ENCODE assay signal across 14 mouse cellular contexts in the genomic region with DNA sequence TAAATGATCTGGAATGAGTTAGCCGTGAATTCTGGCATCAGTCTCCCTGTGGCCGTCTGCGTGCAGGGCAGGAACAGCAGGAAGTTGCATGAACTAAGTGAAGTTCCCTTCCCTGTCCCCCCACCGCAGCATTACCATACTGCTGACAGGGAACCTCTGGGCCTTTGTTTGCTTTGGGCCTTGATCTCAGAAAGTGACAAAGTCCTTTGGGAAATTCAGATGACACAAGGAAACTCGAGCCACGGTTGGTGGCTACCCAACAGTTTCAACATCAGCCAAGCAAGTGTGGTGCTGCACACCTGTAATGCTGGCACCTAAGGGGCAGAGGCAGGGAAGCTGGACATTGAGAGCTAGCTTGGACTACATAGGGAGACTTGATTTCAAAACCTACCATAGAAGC. TPM values are rescaled to one million over a fixed set of nuclear protein-coding genes. Genes with fewer than 3 reads are reported as not detected.
DNase-seq lines count a peak whose midpoint lies in the region; ATAC-seq lines count a peak whose summit lies in the region.
"Had no signal": no experiment of that assay in that cellular context is flagged by ENCODE, and none has a peak within 500 bp of the region (broad histone marks: within the 10 kb centered on the region; RNA-seq: fewer than 3 reads in every experiment).

No protein-coding gene starts in this region.

- 0 out of 2 replicates have a peak overlapping the region, but pooled peaks have one; percentile 1 for H3K9ac ChIP-seq in embryonic facial prominence, embryonic 13.5 days
- no peak overlapping the region for H3K9ac ChIP-seq in liver, embryonic 16.5 days (ENCODE audit: low read depth, low read length)
- H3K9ac ChIP-seq in hindbrain, embryonic 14.5 days, result no peak overlapping the region
- H3K9ac ChIP-seq: midbrain, embryonic 12.5 days had no signal

- H3K36me3 ChIP-seq in embryonic facial prominence, embryonic 13.5 days, result no peaks in the 10 kb centered on the region
- no peaks in the 10 kb centered on the region for H3K36me3 ChIP-seq in embryonic facial prominence, embryonic 10.5 days (replicated peaks)
- no peaks in the 10 kb centered on the region for H3K36me3 ChIP-seq in liver, embryonic 16.5 days (ENCODE audit: control insufficient read depth, insufficient read depth)
- H3K36me3 ChIP-seq in hindbrain, embryonic 14.5 days (replicated peaks; ENCODE audit: control insufficient read depth, insufficient read depth), result no peaks in the 10 kb centered on the region
- H3K36me3 ChIP-seq: midbrain, embryonic 12.5 days had no signal

- peaks cover 9% of the 10 kb centered on the region; the same call in 1 of the 2 replicates for H3K4me1 ChIP-seq in embryonic facial prominence, embryonic 13.5 days
- H3K4me1 ChIP-seq in embryonic facial prominence, embryonic 10.5 days, result peaks cover 9% of the 10 kb centered on the region
- H3K4me1 ChIP-seq in liver, embryonic 16.5 days (ENCODE audit: control insufficient read depth, low read depth, low read length), result peaks cover 8% of the 10 kb centered on the region
- no peaks in the 10 kb centered on the region for H3K4me1 ChIP-seq in hindbrain, embryonic 14.5 days (replicated peaks; ENCODE audit: control insufficient read depth, insufficient read depth, low read length)
- H3K4me1 ChIP-seq: midbrain, embryonic 12.5 days had no signal

- H3K4me3 ChIP-seq in embryonic facial prominence, embryonic 13.5 days, result no peak overlapping the region
- no peak overlapping the region for H3K4me3 ChIP-seq in embryonic facial prominence, embryonic 10.5 days
- peak overlapping the region; percentile 33 for H3K4me3 ChIP-seq in liver, embryonic 16.5 days (ENCODE audit: low read depth, low read length)
- H3K4me3 ChIP-seq in hindbrain, embryonic 14.5 days (replicated peaks; ENCODE audit: low read length), result no peak overlapping the region
- H3K4me3 ChIP-seq: midbrain, embryonic 12.5 days had no signal

- ATAC-seq in embryonic facial prominence, embryonic 13.5 days (ENCODE audit: insufficient number of reproducible peaks, insufficient read depth, low FRiP score, low TSS enrichment, low read depth), result no peak
- peak; percentile 81 for ATAC-seq in liver, embryonic 16.5 days (ENCODE audit: low read depth)
- no peak for ATAC-seq in CD4-positive, CD25-positive, alpha-beta regulatory T cell, adult 4 months
- ATAC-seq in hindbrain, embryonic 14.5 days (ENCODE audit: low FRiP score), result no peak

- H3K27ac ChIP-seq in embryonic facial prominence, embryonic 13.5 days, result no peak overlapping the region
- H3K27ac ChIP-seq in embryonic facial prominence, embryonic 10.5 days (replicated peaks), result no peak overlapping the region
- peak overlapping the region; percentile 78 for H3K27ac ChIP-seq in liver, embryonic 16.5 days (ENCODE audit: low read length)
- no peak overlapping the region for H3K27ac ChIP-seq in hindbrain, embryonic 14.5 days
- H3K27ac ChIP-seq: kidney, postnatal 0 days; midbrain, embryonic 12.5 days had no signal

- H3K9me3 ChIP-seq in embryonic facial prominence, embryonic 13.5 days, result no peaks in the 10 kb centered on the region
- no peaks in the 10 kb centered on the region for H3K9me3 ChIP-seq in embryonic facial prominence, embryonic 10.5 days
- H3K9me3 ChIP-seq in liver, embryonic 16.5 days (replicated peaks; ENCODE audit: control insufficient read depth, low read length), result no peaks in the 10 kb centered on the region
- no peaks in the 10 kb centered on the region for H3K9me3 ChIP-seq in hindbrain, embryonic 14.5 days (ENCODE audit: control insufficient read depth, low read length)
- H3K9me3 ChIP-seq: midbrain, embryonic 12.5 days had no signal

- WGBS in embryonic facial prominence, embryonic 13.5 days, result 27% methylated on average over 6 of the region's 6 CpGs
- WGBS in embryonic facial prominence, embryonic 10.5 days, result 37% methylated on average over 6 of the region's 6 CpGs
- WGBS in liver, embryonic 16.5 days (ENCODE audit: insufficient replicate concordance), result 7% methylated on average over 6 of the region's 6 CpGs
- 50% methylated on average over 6 of the region's 6 CpGs for WGBS in hindbrain, embryonic 14.5 days

- no peak for DNase-seq in embryonic facial prominence, embryonic 10.5 days (ENCODE audit: low spot score)
- DNase-seq in thymus, postnatal 14 days, result peak; percentile 28
- no peak for DNase-seq in thymus, postnatal 0 days (ENCODE audit: low spot score)
- no peak for DNase-seq in ovary, postnatal 10 days (ENCODE audit: low spot score)
- no peak for DNase-seq in hindbrain, embryonic 14.5 days (ENCODE audit: low spot score)
- DNase-seq: adrenal gland, adult 8-10 months; heart, postnatal 36 days; right cerebral cortex, postnatal 25 days; thymus, adult 2 months had no signal

- no peaks in the 10 kb centered on the region for H3K27me3 ChIP-seq in embryonic facial prominence, embryonic 13.5 days
- no peaks in the 10 kb centered on the region for H3K27me3 ChIP-seq in embryonic facial prominence, embryonic 10.5 days (replicated peaks; ENCODE audit: low read depth, poor library complexity, severe bottlenecking)
- H3K27me3 ChIP-seq in liver, embryonic 16.5 days (ENCODE audit: control insufficient read depth, insufficient read depth, low read depth, low read length), result no peaks in the 10 kb centered on the region
- no peaks in the 10 kb centered on the region for H3K27me3 ChIP-seq in hindbrain, embryonic 14.5 days (ENCODE audit: control insufficient read depth, insufficient read depth, low read length)
- H3K27me3 ChIP-seq: midbrain, embryonic 12.5 days had no signal

- H3K4me2 ChIP-seq in embryonic facial prominence, embryonic 13.5 days, result no peak overlapping the region
- peak overlapping the region; percentile 44 for H3K4me2 ChIP-seq in liver, embryonic 16.5 days (ENCODE audit: low read depth, low read length)
- no peak overlapping the region for H3K4me2 ChIP-seq in hindbrain, embryonic 14.5 days (replicated peaks)
- H3K4me2 ChIP-seq: midbrain, embryonic 12.5 days had no signal

RNA-seq across cellular contexts. Expression of gene Mapk3, which starts 12.6 kb away (rescaled TPM):
- 56.7 and 56.9 TPM in 2 replicates for polyA plus RNA-seq in embryonic facial prominence, embryonic 13.5 days (2015; fragmentation: Nextera tagmentation; extraction: Ambion mirVana)
- polyA plus RNA-seq in embryonic facial prominence, embryonic 10.5 days (2016; fragmentation: Nextera tagmentation; extraction: Ambion mirVana), result 51.9 and 57.2 TPM in 2 replicates
- 35.6 and 37.4 TPM in 2 replicates for polyA plus RNA-seq in thymus, postnatal 0 days (2015; fragmentation: Nextera tagmentation; extraction: Ambion mirVana)
- 19.6 and 22.3 TPM in 2 replicates for polyA plus RNA-seq in liver, embryonic 16.5 days (2015; fragmentation: Nextera tagmentation; extraction: Ambion mirVana)
- polyA plus RNA-seq in CD4-positive, CD25-positive, alpha-beta regulatory T cell, adult 4 months (2017; shearing (Covaris generic)), result 10 to 100 TPM; 16.9 to 17.8 TPM
- 96.5 and 97.0 TPM in 2 replicates for polyA plus RNA-seq in hindbrain, embryonic 14.5 days (2014; fragmentation: Nextera tagmentation; extraction: Ambion mirVana)

RNA-seq across cellular contexts. Expression of gene Gdpd3, which starts 19.3 kb away (rescaled TPM):
- 1.6 and 3.1 TPM in 2 replicates for polyA plus RNA-seq in embryonic facial prominence, embryonic 13.5 days (2015; fragmentation: Nextera tagmentation; extraction: Ambion mirVana)
- 0.96 and 1.8 TPM in 2 replicates for polyA plus RNA-seq in embryonic facial prominence, embryonic 10.5 days (2016; fragmentation: Nextera tagmentation; extraction: Ambion mirVana)
- polyA plus RNA-seq in thymus, postnatal 0 days (2015; fragmentation: Nextera tagmentation; extraction: Ambion mirVana), result 1.6 TPM in 2 replicates
- polyA plus RNA-seq in liver, embryonic 16.5 days (2015; fragmentation: Nextera tagmentation; extraction: Ambion mirVana), result 0.36 and 0.55 TPM in 2 replicates
- polyA plus RNA-seq in CD4-positive, CD25-positive, alpha-beta regulatory T cell, adult 4 months (2017; shearing (Covaris generic)), result 10 to 100 TPM; 13.9 to 17.4 TPM
- 1.0 and 1.8 TPM in 2 replicates for polyA plus RNA-seq in hindbrain, embryonic 14.5 days (2014; fragmentation: Nextera tagmentation; extraction: Ambion mirVana)

RNA-seq across cellular contexts. Expression of gene Ypel3, which starts 30.0 kb away (rescaled TPM):
- 104 and 112 TPM in 2 replicates for polyA plus RNA-seq in embryonic facial prominence, embryonic 13.5 days (2015; fragmentation: Nextera tagmentation; extraction: Ambion mirVana)
- 51.1 and 64.4 TPM in 2 replicates for polyA plus RNA-seq in embryonic facial prominence, embryonic 10.5 days (2016; fragmentation: Nextera tagmentation; extraction: Ambion mirVana)
- polyA plus RNA-seq in thymus, postnatal 0 days (2015; fragmentation: Nextera tagmentation; extraction: Ambion mirVana), result 153 and 180 TPM in 2 replicates
- 102 and 119 TPM in 2 replicates for polyA plus RNA-seq in liver, embryonic 16.5 days (2015; fragmentation: Nextera tagmentation; extraction: Ambion mirVana)
- polyA plus RNA-seq in CD4-positive, CD25-positive, alpha-beta regulatory T cell, adult 4 months (2017; shearing (Covaris generic)), result 10 to 100 TPM; 58.4 to 83.8 TPM
- 206 and 218 TPM in 2 replicates for polyA plus RNA-seq in hindbrain, embryonic 14.5 days (2014; fragmentation: Nextera tagmentation; extraction: Ambion mirVana)

RNA-seq across cellular contexts. Expression of gene Tbx6, which starts 34.5 kb away (rescaled TPM):
- polyA plus RNA-seq in embryonic facial prominence, embryonic 13.5 days (2015; fragmentation: Nextera tagmentation; extraction: Ambion mirVana), result 0.27 and 0.59 TPM in 2 replicates
- 0.36 and 0.60 TPM in 2 replicates for polyA plus RNA-seq in embryonic facial prominence, embryonic 10.5 days (2016; fragmentation: Nextera tagmentation; extraction: Ambion mirVana)
- 0.28 and 0.48 TPM in 2 replicates for polyA plus RNA-seq in thymus, postnatal 0 days (2015; fragmentation: Nextera tagmentation; extraction: Ambion mirVana)
- 0.90 and 1.3 TPM in 2 replicates for polyA plus RNA-seq in liver, embryonic 16.5 days (2015; fragmentation: Nextera tagmentation; extraction: Ambion mirVana)
- 1 to 10 TPM; 5.9 to 7.5 TPM for polyA plus RNA-seq in CD4-positive, CD25-positive, alpha-beta regulatory T cell, adult 4 months (2017; shearing (Covaris generic))
- polyA plus RNA-seq in hindbrain, embryonic 14.5 days (2014; fragmentation: Nextera tagmentation; extraction: Ambion mirVana), result 0.21 and 0.26 TPM in 2 replicates

RNA-seq across cellular contexts. Expression of gene Coro1a, which starts 39.2 kb away (rescaled TPM):
- polyA plus RNA-seq in embryonic facial prominence, embryonic 13.5 days (2015; fragmentation: Nextera tagmentation; extraction: Ambion mirVana), result 33.3 and 35.8 TPM in 2 replicates
- 35.7 and 38.5 TPM in 2 replicates for polyA plus RNA-seq in embryonic facial prominence, embryonic 10.5 days (2016; fragmentation: Nextera tagmentation; extraction: Ambion mirVana)
- 1,525 and 1,527 TPM in 2 replicates for polyA plus RNA-seq in thymus, postnatal 0 days (2015; fragmentation: Nextera tagmentation; extraction: Ambion mirVana)
- polyA plus RNA-seq in liver, embryonic 16.5 days (2015; fragmentation: Nextera tagmentation; extraction: Ambion mirVana), result 98.9 and 105 TPM in 2 replicates
- 1,000 to 10,000 TPM; 2,251 to 2,782 TPM for polyA plus RNA-seq in CD4-positive, CD25-positive, alpha-beta regulatory T cell, adult 4 months (2017; shearing (Covaris generic))
- polyA plus RNA-seq in hindbrain, embryonic 14.5 days (2014; fragmentation: Nextera tagmentation; extraction: Ambion mirVana), result 82.2 and 99.7 TPM in 2 replicates
